Mouse (Mus musculus) urinary bladder, postnatal 36 days (tissue): ENCODE measurements around the gene Pip4k2b.

Experiments
- DNase-seq, 2 experiments: peaks; one replicate each; pipeline ENCODE4 v3.0.0; 2022; ENCODE audit warnings: low spot score in 2 of 2, mixed read lengths in 1 of 2

Gene Pip4k2b

DNA sequence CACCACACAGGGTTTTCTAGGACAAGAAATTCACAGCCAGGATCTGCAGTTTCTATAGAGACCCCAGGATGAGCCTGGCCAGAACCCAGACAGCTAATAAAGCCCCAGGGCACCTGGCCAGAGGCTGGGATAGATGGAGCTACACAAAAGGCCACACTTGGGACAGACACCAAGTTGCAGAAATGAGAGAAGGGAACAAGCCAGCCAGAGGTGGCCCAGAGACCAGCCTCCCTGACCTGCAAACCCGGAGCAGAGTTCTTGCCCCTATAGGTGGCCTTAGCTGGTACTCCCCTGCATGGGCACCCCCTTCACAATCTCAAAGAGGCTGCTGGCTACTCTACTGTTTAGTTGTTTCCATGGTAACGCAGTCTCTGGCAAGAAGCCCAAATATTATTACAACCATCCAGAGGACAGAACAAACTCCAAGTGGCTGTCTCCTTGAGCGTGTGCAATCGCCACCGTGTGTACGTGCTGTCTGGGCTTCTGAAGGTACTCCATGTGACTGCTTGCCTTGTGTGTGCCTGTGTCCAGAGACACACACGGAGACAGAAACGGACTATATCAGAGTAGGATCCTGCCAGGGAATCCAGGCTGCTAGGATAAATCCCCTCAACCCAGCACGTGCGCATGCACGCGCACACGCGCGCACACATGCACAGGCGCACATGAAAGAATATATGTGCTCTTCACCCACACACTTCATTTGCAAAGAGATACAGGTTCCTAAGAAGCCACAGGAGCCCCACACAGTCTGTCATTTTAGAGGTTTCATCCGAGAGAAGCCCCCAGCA lies 49.4 kb downstream of the Pip4k2b start:
- DNase-seq = no peak

DNA sequence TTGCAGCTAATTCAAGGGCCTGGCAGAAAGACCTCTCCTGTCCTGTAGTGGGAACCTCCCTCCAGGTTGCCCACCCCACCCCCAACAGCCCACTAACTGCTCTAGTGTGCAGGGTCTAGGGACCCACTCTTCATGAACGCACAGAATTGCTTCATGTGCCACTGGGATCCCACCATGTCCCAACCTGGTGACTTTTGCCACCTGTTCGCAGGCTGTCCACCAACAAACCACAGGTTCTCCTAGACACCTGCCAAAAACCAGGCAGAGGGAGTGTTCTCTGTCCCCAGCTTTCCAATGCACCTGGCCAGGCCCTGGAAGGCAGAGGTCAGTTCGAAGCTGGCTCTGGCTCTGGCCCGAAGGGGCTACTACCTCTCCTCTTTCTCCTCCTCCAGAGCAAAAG lies 50.1 kb downstream of the Pip4k2b start:
- no peak for DNase-seq

DNA sequence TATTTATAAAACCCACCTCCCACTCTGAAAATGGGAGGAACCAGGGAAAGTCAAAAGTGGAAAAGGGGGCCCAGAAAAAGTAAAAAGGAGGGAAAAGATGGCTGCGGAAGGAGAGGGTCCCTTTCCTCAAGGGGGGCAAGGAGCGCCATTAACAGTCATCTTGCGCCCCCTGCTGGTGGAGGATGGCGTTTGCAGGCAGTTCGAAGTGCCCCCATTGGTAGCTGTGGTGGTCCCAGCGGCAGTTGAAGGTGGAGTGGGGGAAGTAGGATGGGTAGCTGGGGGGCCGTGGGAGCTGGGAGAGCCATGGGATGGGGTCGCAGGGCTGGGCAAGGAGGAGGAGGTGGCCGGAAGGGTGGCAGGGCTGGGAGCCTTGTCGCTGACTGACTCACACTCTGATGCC lies 54.6 kb downstream of the Pip4k2b start:
- peak in 1 of 2 experiments; percentile 49 for DNase-seq

DNA sequence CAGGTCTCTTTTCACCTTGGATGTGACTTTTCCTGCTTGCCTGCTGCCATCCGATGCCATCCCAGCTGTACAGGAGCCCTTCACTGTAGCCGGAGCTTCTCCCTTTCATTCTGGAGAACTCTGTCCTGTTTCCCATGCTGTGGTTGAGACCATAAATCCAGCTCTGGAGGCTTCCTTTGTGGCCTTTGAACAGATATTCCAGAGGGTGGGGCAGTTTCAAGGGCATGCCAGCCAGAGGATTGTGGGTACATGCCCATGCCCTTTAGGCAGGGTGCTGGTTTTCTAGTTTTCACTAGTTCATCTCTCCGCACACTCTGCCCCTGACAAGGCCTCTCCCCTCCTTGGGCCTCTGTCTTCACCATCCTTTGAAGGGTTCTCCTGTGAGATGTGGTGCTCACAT lies 57.4 kb downstream of the Pip4k2b start:
- DNase-seq = no peak

DNA sequence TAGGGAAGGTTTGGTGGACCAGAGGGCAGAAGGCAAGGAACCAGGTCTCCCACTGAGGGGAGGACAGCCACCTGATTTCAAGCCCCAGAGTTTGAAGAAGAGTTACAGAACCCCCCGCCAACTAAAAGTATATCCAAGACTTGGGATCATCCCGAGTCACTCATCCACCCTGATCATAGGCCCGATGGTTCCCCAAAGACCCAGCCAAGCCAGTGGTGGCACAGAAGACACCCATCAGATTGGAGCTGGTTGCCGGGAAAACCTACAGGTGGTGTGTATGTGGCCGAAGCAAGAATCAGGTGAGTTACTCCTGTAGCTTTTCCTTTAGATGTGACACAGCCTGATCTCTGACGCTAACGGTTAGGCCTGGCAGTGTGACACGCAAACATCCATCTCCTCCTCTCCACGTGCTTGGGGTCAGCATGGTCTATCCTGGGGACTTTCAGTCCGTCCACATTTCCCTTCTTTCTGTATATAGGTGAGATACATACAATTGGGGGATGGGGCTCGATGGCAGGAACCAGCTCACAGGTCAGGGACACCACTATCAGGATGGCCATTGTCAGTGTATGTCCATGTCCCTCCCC lies 58.1 kb downstream of the Pip4k2b start:
- no peak for DNase-seq

DNA sequence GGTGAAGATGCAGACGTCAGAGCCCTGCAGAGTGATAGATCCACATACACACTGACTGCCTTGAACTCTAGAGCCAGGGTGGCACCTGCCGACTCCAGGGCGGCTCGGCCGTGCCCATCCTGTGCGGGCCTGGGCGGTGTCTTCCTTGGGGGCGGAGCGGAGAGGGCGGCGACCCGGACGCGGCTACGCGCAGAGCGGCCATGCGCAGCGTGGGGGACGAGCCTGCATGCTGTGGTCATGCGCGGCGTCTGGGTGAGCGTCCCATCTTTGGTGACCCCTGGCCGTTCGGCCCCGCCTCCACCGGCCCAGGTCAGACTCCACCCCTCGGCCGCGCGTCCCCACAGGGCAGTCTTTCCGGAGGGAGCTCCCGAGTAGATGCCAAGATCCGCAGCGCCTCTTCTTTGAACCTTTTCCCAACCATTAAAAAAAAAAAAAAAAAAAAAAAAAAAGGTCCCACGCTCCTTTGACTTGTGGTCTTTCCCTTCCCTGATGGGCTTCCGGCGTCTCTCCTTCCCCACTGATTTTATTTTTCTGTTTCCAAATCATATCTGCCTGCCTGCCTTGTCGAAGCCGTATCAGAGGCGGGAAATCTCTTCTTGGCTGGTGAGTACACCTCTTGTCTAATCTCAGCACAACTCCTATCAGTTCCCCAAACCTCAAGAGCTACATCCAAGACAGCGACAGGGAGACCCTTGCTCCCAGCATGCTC lies 58.7 kb downstream of the Pip4k2b start, which contains the start of gene Cisd3:
TSS of gene Cisd3 (plus strand) at position 214 of the 709 bp plus-strand sequence.
- DNase-seq = peak; percentile 89 to 96

DNA sequence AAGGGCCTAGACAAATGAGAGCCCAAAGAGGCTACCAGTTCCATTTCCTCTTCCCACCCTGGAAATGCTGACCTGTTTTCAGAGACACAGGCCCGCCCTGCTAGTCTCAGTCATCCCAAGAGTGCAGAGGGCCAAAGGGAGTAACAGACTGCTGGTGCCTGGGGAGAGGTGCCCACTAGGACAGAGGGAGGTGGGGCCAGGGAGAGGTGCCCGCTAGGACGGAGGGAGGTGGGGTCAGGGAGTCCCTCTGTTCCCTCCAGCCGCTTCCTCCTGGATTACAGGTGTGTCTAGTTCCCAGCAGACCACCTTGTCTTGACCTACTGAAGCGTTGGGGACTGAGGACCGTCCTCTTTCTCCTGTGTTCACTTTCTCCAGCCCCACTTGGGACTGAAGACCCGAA lies 59.7 kb downstream of the Pip4k2b start:
- no peak for DNase-seq

DNA sequence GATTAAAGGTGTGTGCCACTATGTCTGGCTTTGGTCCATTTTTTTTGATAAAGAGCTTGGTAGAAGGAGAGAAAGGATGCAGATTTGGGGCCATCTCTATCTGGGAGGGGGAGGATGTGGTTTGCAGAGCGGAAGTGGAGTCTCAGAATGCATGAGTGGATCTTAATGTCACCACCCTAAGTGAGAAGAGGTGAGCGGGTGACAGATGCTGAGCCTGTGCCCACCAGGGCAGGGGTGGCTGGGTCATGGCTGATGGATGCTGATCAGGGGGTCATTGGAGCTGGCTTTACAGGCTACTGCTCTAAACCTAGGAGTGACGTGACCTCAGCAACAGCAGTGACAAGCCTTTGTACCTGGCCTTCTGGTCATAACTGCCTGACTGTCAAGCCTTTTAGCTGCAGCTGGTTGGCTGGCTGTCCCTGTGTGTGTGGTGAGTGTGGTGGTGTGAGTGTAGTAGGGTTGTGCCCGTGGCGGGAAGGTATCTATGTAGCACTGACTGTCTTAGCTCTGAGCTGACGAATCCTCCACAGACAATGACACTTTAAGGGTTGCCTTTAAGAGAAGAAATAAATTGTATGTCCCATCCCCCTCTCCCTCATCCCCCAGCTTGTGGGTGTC lies 60.3 kb downstream of the Pip4k2b start:
- no peak for DNase-seq

DNA sequence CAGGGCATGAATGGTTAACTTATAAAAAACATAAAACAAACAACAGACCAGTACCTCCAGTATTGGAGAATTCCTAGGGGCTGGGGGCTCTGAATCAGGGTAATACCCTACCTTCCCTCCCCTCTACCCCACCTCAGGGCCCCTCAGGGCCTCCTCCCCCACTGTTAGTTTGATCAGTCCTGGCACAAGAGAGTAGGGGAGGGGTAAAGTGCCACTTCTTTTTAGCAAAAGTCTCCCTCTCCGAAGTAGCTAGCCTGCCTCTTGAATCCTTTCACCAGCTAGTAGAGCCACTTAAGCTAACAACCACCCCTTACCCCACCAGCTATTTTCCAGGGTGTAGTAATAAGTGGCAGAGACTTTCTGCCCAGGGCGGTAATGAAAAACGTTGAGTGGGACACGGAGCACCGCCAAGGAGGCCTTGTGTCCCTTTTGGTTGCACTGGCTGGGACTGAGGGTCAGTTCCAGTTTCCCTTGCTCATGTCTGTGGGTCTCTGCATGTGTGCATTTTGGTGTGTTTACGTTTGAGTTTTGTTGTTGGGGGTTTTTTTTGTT lies 61.9 kb downstream of the Pip4k2b start:
- no peak for DNase-seq

DNA sequence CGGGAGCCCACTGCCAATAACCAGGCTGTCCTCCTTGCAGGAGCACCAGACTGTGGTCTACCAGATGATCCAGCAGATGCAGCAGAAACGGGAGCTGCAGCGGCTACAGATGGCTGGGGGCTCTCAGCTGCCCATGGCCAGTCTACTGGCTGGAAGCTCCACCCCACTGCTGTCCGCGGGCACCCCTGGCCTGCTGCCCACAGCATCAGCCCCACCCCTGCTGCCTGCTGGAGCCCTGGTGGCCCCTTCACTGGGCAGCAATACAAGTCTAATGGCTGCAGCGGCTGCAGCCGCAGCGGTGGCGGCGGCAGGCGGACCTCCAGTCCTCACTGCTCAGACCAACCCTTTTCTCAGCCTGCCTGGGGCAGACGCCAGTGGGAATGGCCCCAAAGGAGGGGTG lies 64.1 kb downstream of the Pip4k2b start:
- DNase-seq = no peak

DNA sequence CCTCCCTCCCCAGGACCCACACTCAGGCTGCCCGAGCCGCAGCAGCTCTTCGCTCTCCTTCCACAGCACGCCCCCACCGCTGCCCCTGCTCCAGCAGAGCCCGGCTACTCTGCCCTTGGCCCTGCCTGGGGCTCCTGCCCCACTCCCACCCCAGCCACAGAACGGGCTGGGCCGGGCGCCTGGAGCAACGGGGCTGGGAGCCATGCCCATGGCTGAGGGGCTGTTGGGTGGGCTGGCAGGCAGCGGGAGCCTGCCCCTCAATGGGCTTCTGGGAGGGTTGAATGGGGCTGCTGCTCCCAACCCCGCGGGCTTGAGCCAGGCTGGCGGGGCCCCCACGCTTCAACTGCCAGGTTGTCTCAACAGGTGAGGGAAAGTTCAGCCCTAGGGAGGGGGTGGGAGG lies 66.2 kb downstream of the Pip4k2b start:
- no peak for DNase-seq

DNA sequence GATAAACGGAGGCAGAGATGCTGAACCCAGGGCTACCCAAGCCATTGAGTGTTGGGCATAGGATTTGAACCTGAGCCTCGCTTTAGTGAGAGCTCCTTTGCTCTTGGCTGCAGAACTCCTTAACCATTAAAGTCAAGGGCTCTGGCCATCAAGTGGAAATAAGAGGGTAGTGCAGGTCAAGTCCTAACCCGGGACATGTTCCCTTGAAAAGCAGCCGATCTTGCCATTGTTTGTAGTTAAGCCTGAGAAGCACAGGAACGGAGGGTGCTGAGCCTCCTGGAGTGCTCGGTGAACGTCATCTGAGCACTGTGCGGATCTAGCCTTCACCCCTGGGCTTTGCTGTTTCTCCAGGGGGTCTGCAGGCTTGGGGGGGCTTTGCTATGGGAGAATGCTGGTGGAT lies 66.7 kb downstream of the Pip4k2b start:
- DNase-seq = no peak

DNA sequence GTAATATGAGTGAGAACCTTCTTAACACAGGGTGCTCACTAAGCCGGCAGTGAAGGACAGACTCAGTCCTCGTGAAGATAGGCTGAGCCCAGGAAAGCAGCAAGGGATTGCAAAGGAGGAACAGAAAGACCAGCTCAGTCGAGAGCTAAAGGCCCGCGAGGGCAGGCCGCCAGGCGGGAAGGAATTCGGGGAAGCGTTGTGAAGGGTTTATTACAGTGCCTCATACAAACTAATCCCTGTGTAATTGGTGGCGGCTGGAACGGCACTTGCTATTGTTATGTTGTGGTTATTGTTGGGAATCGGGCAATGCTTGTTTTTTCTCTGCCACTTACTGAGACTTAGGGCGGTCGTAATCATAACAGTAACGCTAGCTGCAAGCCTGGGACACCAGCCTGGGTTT lies 67.1 kb downstream of the Pip4k2b start:
- no peak for DNase-seq

DNA sequence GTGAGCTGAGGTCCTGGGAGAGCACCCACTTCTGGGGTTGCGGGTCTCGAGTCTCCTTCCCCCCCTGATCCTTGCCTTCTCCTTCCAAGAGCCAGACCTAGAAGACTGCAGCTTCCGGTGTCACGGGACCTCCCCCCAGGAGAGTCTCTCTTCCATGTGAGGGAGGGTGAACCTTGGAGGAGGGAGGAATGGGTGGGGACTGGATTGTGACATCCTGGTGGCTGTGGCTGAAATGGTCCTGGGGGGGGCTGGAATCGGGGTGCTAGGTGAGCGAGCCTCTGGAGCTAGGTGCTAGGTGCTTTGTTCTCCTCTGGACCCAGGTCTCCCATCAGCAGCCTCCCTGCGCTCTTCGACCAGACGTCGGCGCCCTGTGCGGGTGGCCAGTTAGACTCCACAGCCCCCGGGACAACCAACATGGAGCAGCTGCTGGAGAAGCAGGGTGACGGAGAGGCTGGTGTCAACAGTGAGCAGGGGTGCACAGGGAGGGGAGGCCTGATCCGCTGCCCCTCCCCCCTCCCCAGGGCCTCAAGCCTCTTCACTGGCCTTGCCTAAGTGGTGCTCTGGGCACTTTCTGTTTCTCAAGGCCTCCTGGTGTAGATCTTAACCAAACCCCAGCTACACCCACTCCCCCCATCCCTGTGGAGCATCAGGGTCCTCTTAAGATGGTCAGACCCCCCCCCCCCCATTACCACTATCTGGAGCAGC lies 68.3 kb downstream of the Pip4k2b start:
- DNase-seq = no peak

DNA sequence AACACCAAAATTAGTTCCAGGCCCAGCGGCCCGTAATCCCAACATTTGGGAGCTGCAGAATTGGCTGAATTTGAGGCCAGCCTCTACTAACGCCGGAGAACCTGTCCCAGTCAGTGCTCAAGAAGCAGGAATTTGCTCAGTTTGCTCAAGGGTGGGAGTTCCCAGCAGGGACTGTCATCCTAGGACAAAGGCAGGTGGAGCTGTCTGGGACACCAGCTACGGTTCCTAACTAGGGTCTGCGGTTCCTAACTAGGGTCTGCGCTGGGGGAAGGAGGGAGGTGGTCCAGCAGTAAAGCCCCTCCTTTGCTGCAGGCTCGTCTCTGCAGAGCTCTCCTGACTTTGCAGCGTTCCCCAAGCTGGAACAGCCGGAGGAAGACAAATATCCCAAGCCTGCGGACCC lies 71.4 kb downstream of the Pip4k2b start:
- DNase-seq = no peak

DNA sequence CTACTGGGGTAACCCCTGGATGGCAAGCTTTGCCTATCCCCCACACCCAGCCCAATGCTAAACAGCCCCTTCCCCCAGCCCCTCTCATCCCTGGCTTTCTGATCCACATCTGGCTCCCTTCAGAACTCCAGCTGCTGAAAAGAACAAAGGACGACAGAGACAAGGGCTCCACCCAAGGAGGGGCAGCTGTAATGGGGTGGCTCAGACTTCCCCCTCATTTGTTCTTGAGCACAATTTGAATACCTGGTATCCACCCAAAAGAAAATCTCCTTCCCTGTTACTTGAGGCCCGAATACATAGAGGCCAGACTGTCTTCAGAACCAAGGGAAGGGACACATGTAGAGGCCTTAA lies 73.4 kb downstream of the Pip4k2b start:
- DNase-seq = no peak

DNA sequence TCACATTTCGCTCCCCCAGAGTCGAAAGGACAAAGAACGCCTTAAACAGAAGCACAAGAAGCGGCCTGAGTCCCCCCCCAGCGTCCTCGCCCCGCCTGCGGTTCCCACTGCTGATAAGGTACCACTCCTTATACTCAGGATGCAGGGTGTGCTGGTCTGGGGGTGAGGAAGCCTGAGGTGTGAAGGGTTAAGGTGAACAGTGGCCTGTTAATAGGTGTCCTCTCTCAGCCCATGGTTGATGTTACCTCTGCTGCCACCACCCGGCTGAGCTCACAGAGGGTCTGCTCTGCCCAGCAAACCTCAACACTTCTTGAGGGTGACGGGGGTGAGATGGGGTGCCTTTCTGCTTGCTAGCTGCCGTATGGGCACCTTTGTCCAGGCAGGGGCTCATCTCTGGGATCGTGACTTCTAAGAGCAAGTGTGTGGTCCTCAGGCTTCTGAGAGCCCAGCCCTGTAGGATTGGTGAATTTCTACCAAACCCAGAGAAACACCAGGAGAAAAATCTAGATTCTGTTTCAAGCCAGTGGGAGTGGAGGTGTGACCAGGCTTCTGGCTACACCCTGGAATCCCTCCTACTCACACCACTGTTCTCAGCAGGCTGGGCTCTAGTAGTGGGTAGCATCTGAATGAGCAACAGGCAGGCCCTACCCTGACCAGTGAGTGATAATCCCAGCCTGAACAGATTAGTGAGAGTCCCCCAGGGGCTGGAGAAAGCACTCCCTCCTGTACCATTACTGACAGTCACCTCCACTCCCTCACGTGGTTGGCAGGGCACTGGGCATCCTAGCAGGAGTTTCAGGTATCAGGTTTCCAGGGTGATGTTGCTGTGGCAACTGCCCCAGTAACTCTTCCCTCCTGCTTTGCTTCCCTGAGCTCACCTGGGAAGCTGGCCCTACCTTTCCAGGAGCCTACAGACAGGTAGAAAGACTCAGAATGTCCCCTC lies 74.0 kb downstream of the Pip4k2b start:
- DNase-seq = no peak

DNA sequence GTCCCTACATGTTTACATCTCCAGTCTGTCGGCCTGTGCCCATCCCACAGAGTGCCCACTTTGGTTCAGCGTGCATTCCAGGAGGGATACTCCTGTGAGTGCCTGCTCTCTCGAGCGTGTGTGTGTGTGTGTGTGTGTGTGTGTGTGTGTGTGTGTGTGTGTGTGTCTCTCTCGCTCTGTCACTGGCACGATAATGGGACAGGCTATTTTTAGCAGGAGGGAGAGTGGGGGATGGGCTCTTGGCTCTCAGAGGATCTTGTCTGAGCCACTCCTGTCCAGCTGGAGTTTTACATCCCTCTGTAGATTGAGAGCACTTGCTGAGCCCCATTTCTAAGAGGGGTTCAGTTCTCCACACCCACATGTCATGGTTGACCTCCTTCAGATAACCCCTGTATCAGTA lies 74.7 kb downstream of the Pip4k2b start:
- no peak for DNase-seq

DNA sequence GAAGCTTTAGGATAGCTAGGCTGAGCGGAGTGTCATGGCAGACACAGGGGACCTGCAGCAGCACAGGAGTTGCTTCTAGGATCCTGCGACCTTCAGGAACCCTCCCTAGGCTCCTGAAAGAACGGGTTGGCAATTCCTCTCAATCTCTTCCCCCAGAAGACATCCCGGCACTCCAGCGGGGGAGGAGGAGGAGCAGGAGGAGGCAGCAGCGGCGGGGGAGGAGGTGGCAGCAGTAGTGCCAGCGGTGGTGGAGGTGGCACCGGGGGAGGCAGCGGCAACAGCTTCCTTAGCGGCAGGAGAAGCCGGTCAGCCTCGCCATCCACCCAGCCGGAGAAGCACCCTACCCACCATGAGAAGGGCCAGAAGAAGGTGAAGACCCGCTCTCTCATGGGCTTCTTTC lies 75.2 kb downstream of the Pip4k2b start:
- no peak for DNase-seq

DNA sequence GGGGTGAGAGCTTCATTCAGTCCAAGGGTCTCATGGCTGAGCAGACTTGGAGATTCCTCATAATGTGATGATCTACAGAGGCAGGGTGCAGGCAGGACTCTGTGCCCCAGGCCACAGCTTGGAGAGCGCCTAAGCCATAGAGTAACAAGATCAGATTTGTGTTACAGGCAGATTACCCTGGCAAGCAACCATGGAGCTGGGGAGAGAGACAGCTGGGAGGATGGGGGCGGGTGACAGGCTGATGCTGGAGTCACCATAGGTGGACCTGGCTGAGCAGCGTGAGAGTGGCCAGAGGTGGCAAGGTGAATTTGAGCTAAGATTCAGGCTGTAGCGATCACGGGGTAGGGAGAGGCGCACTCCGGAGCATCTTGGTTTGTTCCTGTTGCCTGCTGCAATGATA lies 76.3 kb downstream of the Pip4k2b start:
- DNase-seq = no peak

DNA sequence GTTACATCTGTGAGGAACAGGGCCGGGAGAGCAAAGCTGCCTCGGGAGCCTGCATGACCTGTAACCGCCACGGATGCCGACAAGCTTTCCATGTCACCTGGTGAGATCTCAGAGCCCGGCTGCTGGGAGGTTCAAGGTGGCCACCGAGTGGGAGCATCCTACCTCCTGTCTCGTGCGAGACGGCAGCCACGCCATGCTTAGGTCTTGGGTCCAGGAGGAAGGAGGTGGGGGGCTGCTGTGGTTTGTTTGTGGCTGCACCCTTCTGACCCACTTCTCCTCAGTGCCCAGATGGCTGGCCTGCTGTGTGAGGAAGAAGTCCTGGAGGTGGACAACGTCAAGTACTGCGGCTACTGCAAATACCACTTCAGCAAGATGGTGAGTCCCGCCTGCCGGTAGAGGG lies 77.7 kb downstream of the Pip4k2b start:
- DNase-seq = no peak
